Mouse (Mus musculus) forebrain, embryonic 14.5 days (tissue): Measurements from ENCODE around the gene Vmn1r77. TPM values are rescaled to one million over a fixed set of nuclear protein-coding genes. Genes with fewer than 3 reads are reported as not detected.
"Not testable (repeated sequence)": the region's sequence is repeated elsewhere in the genome, so short reads cannot be mapped to it uniquely, and the experiment has no call there.

Experiments
- ATAC-seq: fragments of 200-750 bp; cut with Nextera tagmentation; 2 replicates; pipeline ENCODE4 v1.8.0; 2017; ENCODE audit warnings: mild to moderate bottlenecking, moderate library complexity
- DNase-seq: peaks from one replicate; pipeline ENCODE4 v3.0.0-alpha.2; 2015; ENCODE audit warnings: low spot score
- H3K27ac ChIP-seq: fragments of 300-500 bp; sonication (generic); 2 replicates; pipeline ENCODE4 v1.5.1; 2014; ENCODE audit warnings: low read depth, mild to moderate bottlenecking, control low read depth, low read length, moderate library complexity
- H3K27me3 ChIP-seq: fragments of 300-500 bp; sonication (generic); replicated peaks from 2 replicates; pipeline ENCODE4 v1.6.1; 2014; ENCODE audit warnings: low read length, control low read depth, mixed read lengths; ENCODE audit not compliant: control insufficient read depth, insufficient read depth
- H3K36me3 ChIP-seq: fragments of 300-500 bp; sonication (generic); 2 replicates; pipeline ENCODE4 v1.6.1; 2014; ENCODE audit warnings: low read length, control low read depth; ENCODE audit not compliant: control insufficient read depth, insufficient read depth
- H3K4me1 ChIP-seq: fragments of 300-500 bp; sonication (generic); 2 replicates; pipeline ENCODE4 v1.6.1; 2014; ENCODE audit warnings: antibody characterized with exemption, low read length, control low read depth; ENCODE audit not compliant: control insufficient read depth, insufficient read depth
- H3K4me2 ChIP-seq: fragments of 300-500 bp; sonication (generic); 2 replicates; pipeline ENCODE4 v1.6.1; 2014; ENCODE audit warnings: mild to moderate bottlenecking, control low read depth, low read length
- H3K4me3 ChIP-seq: fragments of 300-500 bp; sonication (generic); 2 replicates; pipeline ENCODE4 v1.5.1; 2014; ENCODE audit warnings: low read depth, low read length, control low read depth
- H3K9ac ChIP-seq: fragments of 300-500 bp; sonication (generic); 2 replicates; pipeline ENCODE4 v1.6.1; 2014; ENCODE audit warnings: mild to moderate bottlenecking, low read length, control low read depth, moderate library complexity
- H3K9me3 ChIP-seq: fragments of 300-500 bp; sonication (generic); replicated peaks from 2 replicates; pipeline ENCODE4 v1.6.1; 2016; ENCODE audit warnings: low read length, control low read depth, mixed read lengths; ENCODE audit not compliant: control insufficient read depth
- WGBS: fragments of 180-500 bp; shearing (Covaris S2); extraction: QIAGEN DNeasy Blood & Tissue Kit; methylation state at CpG from one replicate; pipeline ENCODE4 v1.1.7; 2014; 5-methylcytosine and 5-hydroxymethylcytosine counted together
- polyA plus RNA-seq: library from polyadenylated mRNA; unstranded; fragments of >200 nt; fragmentation: Nextera tagmentation; extraction: Ambion mirVana; gene quantifications from 2 replicates; pipeline ENCODE4 v1.2.1, GENCODE M21; 2014

Gene Vmn1r77
- polyA plus RNA-seq, result not detected in 2 replicates

GRCm38 (mm10) chr7:12036452-12036851 is at the start of gene Vmn1r77:
Gene Vmn1r77, plus strand, starts transcription at chr7:12036752.
- H3K9me3 ChIP-seq, H3K36me3 ChIP-seq, H3K4me1 ChIP-seq, DNase-seq, ATAC-seq, H3K27ac ChIP-seq, H3K4me2 ChIP-seq, H3K9ac ChIP-seq, H3K4me3 ChIP-seq, H3K27me3 ChIP-seq: not testable (repeated sequence)

DNA sequence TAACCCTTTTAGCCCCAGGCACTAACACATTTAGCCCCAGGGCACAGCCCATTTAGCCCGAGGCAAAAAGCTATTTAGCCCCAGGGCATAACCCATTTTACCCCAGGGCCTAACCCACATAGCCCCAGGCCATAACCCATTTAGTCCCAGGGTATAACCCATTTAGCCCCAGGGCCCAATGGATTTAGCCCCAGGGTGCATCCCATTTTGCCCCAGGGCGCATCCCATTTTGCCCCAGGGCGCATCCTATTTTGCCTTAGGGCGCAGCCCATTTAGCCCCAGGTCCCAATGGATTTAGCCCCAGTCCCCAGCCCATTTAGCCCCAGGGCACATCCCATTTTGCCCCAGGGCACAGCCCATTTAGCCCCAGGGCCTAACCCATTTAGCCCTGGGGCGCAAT is 25.1 kb upstream of the Vmn1r77 start:
- not testable (repeated sequence) for H3K27ac ChIP-seq, ATAC-seq, H3K36me3 ChIP-seq, H3K27me3 ChIP-seq, H3K4me1 ChIP-seq, H3K4me3 ChIP-seq, DNase-seq, H3K4me2 ChIP-seq, H3K9ac ChIP-seq
- H3K9me3 ChIP-seq, result peaks cover 59% of the 10 kb centered on the region
- 94% methylated on average over 5 of the region's 5 CpGs for WGBS

GRCm38 (mm10) chr7:12012392-12012791 is 24.2 kb upstream of the Vmn1r77 start:
- H3K9ac ChIP-seq, ATAC-seq, H3K27me3 ChIP-seq, H3K4me2 ChIP-seq, H3K27ac ChIP-seq, H3K4me3 ChIP-seq, H3K36me3 ChIP-seq, H3K4me1 ChIP-seq, DNase-seq: not testable (repeated sequence)
- 92% methylated on average over 3 of the region's 3 CpGs for WGBS
- H3K9me3 ChIP-seq, result peaks cover 63% of the 10 kb centered on the region

DNA sequence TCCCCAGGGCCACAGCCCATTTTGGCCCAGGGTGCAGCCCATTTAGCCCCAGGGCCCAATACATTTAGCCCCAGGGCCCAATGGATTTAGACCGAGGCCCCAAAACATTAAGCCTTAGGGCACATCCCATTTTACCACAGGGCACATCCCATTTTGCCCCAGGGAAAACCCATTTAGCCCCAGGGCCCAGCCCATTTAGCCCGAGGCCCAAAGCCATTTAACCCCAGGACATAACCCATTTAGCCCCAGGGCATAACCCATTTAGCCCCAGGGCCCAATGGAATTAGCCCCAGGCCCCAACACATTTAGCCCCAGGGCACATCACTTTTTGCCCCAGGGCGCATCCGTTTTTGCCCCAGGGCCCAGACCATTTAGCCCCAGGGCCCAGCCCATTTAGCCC is 23.4 kb upstream of the Vmn1r77 start:
- H3K27me3 ChIP-seq, result no peaks in the 10 kb centered on the region
- H3K4me3 ChIP-seq, result no peak overlapping the region
- no peak overlapping the region for H3K4me2 ChIP-seq
- ATAC-seq (no peak), DNase-seq (no peak)
- H3K9ac ChIP-seq, result no peak overlapping the region
- WGBS, result 82% methylated on average over 4 of the region's 4 CpGs
- no peak overlapping the region for H3K27ac ChIP-seq
- no peaks in the 10 kb centered on the region for H3K36me3 ChIP-seq
- H3K9me3 ChIP-seq, result peaks cover 68% of the 10 kb centered on the region
- H3K4me1 ChIP-seq, result no peaks in the 10 kb centered on the region

DNA sequence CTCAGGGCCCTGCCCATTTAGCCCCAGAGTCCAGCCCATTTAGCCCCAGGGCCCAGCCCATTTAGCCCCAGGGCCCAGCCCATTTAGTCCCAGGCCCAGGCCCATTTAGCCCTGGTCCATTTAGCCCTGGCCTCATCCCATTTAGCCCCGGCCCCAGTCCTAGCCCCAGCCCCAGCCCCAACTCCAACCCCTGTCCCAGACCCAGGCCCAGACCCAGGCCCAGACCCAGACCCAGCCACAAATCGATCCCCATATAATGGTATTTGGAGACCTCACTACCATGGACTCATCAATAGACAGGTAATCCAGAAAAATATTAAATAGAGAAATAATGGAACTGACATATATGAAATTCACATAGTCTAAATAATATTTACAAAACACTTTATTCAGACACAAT is 18.7 kb upstream of the Vmn1r77 start:
- H3K27ac ChIP-seq, H3K4me2 ChIP-seq, ATAC-seq, H3K4me1 ChIP-seq, H3K36me3 ChIP-seq, H3K9ac ChIP-seq, H3K4me3 ChIP-seq, DNase-seq, H3K27me3 ChIP-seq: not testable (repeated sequence)
- 76% methylated on average over 2 of the region's 2 CpGs for WGBS
- H3K9me3 ChIP-seq, result peaks cover 49% of the 10 kb centered on the region

DNA sequence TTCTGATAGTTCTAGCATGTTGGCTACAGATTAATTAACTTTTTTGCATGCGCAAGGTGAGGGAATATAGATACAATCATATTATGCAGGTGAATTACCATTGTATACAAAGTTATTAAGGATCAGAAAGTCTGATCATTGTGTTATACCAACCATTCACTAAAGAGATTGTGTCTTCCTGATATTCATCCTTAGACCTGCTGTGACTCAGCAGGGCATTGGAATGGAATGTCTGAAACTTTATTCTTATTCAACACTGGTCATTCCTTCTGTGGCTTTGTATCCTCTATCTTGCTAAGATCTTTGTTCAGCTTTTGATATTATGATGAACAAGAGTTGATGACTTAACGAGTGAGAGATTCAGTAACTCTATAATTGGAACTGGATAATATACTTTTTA is 4.1 kb downstream of the Vmn1r77 start:
- Histone ChIP-seq H3K27me3 (no peaks in the 10 kb centered on the region), H3K9me3 (no peaks in the 10 kb centered on the region; the same call in 1 of the 2 replicates), H3K27ac (no peak overlapping the region), H3K36me3 (no peaks in the 10 kb centered on the region), H3K4me3 (no peak overlapping the region), H3K4me1 (no peaks in the 10 kb centered on the region), H3K4me2 (no peak overlapping the region), H3K9ac (no peak overlapping the region)
- ATAC-seq, result no peak
- 72% methylated on average over 2 of the region's 2 CpGs for WGBS
- DNase-seq, result no peak

Other genes starting within 250 kb of the Vmn1r77 start
- not detected in 2 replicates for gene Vmn1r74, start 202.8 kb upstream of the Vmn1r77 start, polyA plus RNA-seq
- gene Vmn1r75, start 162.1 kb upstream of the Vmn1r77 start, polyA plus RNA-seq, result not detected in 2 replicates
- not detected in 2 replicates for gene Vmn1r76, start 98.5 kb upstream of the Vmn1r77 start, polyA plus RNA-seq
- not detected in 2 replicates for gene Vmn1r78, start 113.5 kb downstream of the Vmn1r77 start, polyA plus RNA-seq
- not detected in 2 replicates for gene Vmn1r79, start 134.5 kb downstream of the Vmn1r77 start, polyA plus RNA-seq
- not detected in 2 replicates for gene Vmn1r80, start 152.5 kb downstream of the Vmn1r77 start, polyA plus RNA-seq
- not detected in 2 replicates for gene Vmn1r81, start 231.5 kb downstream of the Vmn1r77 start, polyA plus RNA-seq